Mouse (Mus musculus): ENCODE results near the gene Nepro. TPM values are rescaled to one million over a fixed set of nuclear protein-coding genes. Genes with fewer than 3 reads are reported as not detected.

Gene Nepro
- total RNA-seq, 2 experiments from 2014 or later, result 0.96 to 4.6 TPM

GRCm38 (mm10) chr16:44761811-44762210 lies 37.7 kb downstream of the Nepro start:
- no peak for ATAC-seq (replicated peaks; ENCODE audit: low FRiP score, poor library complexity, severe bottlenecking)

- no peak for ATAC-seq (replicated peaks; ENCODE audit: low FRiP score, poor library complexity, severe bottlenecking)
Measured at GRCm38 (mm10) chr16:44765555-44766319, 41.6 kb downstream of the Nepro start, which contains the start of gene Cd200r1. Gene Cd200r1 (plus strand): TSS chr16:44765736.

- no peak for ATAC-seq (replicated peaks; ENCODE audit: low FRiP score, poor library complexity, severe bottlenecking)
Measured at GRCm38 (mm10) chr16:44766320-44766892, 42.3 kb downstream of the Nepro start.

- no peak for ATAC-seq (replicated peaks; ENCODE audit: low FRiP score, poor library complexity, severe bottlenecking)
Measured at GRCm38 (mm10) chr16:44767506-44767905, 43.4 kb downstream of the Nepro start.

- no peak for ATAC-seq (replicated peaks; ENCODE audit: low FRiP score, poor library complexity, severe bottlenecking)
Measured at GRCm38 (mm10) chr16:44767967-44768366, 43.9 kb downstream of the Nepro start.

- no peak for ATAC-seq (replicated peaks; ENCODE audit: low FRiP score, poor library complexity, severe bottlenecking)
Measured at GRCm38 (mm10) chr16:44772577-44772976, 48.5 kb downstream of the Nepro start.

GRCm38 (mm10) chr16:44773673-44774072 lies 49.6 kb downstream of the Nepro start:
- ATAC-seq (replicated peaks; ENCODE audit: low FRiP score, poor library complexity, severe bottlenecking), result no peak

- ATAC-seq (replicated peaks; ENCODE audit: low FRiP score, poor library complexity, severe bottlenecking), result no peak
Measured at GRCm38 (mm10) chr16:44774201-44774600, 50.1 kb downstream of the Nepro start.

- no peak for ATAC-seq (replicated peaks; ENCODE audit: low FRiP score, poor library complexity, severe bottlenecking)
Measured at GRCm38 (mm10) chr16:44778538-44779147, 54.5 kb downstream of the Nepro start.

GRCm38 (mm10) chr16:44779494-44779893 lies 55.4 kb downstream of the Nepro start:
- no peak for ATAC-seq (replicated peaks; ENCODE audit: low FRiP score, poor library complexity, severe bottlenecking)

- ATAC-seq (replicated peaks; ENCODE audit: low FRiP score, poor library complexity, severe bottlenecking), result no peak
Measured at GRCm38 (mm10) chr16:44780751-44781150, 56.6 kb downstream of the Nepro start.

Other genes starting within 250 kb of the Nepro start
- not detected in 2 replicates for gene Boc, start 165.4 kb upstream of the Nepro start, total RNA-seq (2015; ENCODE audit: low replicate concordance)
- not detected in 2 replicates for gene Boc, start 165.4 kb upstream of the Nepro start, total RNA-seq (2017; ENCODE audit: low replicate concordance)
- 1.7 and 5.6 TPM in 2 replicates for gene Gtpbp8, start 22.1 kb downstream of the Nepro start, total RNA-seq (2015; ENCODE audit: low replicate concordance)
- gene Gtpbp8, start 22.1 kb downstream of the Nepro start, total RNA-seq (2017; ENCODE audit: low replicate concordance), result 0.98 and 3.5 TPM in 2 replicates
- gene Cd200r1, start 41.4 kb downstream of the Nepro start, total RNA-seq (2015; ENCODE audit: low replicate concordance), result 4.8 and 8.2 TPM in 2 replicates
- gene Cd200r1, start 41.4 kb downstream of the Nepro start, total RNA-seq (2017; ENCODE audit: low replicate concordance), result 1.5 and 4.5 TPM in 2 replicates
- gene Cd200r4, start 87.4 kb downstream of the Nepro start, total RNA-seq (2015; ENCODE audit: low replicate concordance), result not detected in 2 replicates
- 0.28 and 1.3 TPM in 2 replicates for gene Cd200r4, start 87.4 kb downstream of the Nepro start, total RNA-seq (2017; ENCODE audit: low replicate concordance)
- gene Cd200r2, start 142.8 kb downstream of the Nepro start, total RNA-seq (2015; ENCODE audit: low replicate concordance), result not detected in 2 replicates
- gene Cd200r2, start 142.8 kb downstream of the Nepro start, total RNA-seq (2017; ENCODE audit: low replicate concordance), result 1.1 TPM in 1 of 2 replicates, not detected in the other
- 1.0 and 32.7 TPM in 2 replicates for gene Cd200r3, start 219.4 kb downstream of the Nepro start, total RNA-seq (2015; ENCODE audit: low replicate concordance)
- gene Cd200r3, start 219.4 kb downstream of the Nepro start, total RNA-seq (2017; ENCODE audit: low replicate concordance), result 5.2 and 10.1 TPM in 2 replicates